In the genomic region with DNA sequence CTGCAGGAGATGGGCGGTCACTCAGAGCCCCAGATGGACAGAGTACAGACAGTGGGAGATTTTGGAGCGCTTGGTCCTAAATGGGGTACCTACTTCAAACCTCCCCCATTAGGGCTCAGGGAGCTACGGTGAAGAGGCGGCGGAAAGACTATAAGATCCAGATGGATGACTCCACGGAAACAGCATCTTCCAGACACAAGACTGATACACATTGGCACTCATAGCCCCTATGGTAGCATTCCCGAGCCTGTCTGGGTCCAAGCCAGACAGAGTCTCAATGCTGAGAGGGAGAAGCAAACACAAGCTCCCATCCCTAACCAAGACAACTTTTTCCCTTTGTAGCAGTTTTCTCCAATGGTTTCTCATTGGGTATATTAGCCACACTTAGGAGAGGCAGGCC, we compare ENCODE assay signal across 19 mouse cellular contexts. TPM values are rescaled to one million over a fixed set of nuclear protein-coding genes. Genes with fewer than 3 reads are reported as not detected.
"Had no signal": no experiment of that assay in that cellular context is flagged by ENCODE, and none has a peak within 500 bp of the region (broad histone marks: within the 10 kb centered on the region; RNA-seq: fewer than 3 reads in every experiment).

No protein-coding gene starts in this region.

- H3K4me3 ChIP-seq: liver, embryonic 13.5 days; midbrain, embryonic 12.5 days; midbrain, embryonic 15.5 days; myocyte; neural tube, embryonic 13.5 days; stomach, embryonic 15.5 days had no signal

- H3K27me3 ChIP-seq: liver, embryonic 13.5 days; midbrain, embryonic 12.5 days; midbrain, embryonic 15.5 days; neural tube, embryonic 13.5 days; stomach, embryonic 15.5 days had no signal

- H3K4me2 ChIP-seq: liver, embryonic 13.5 days; midbrain, embryonic 12.5 days; midbrain, embryonic 15.5 days; neural tube, embryonic 13.5 days; stomach, embryonic 15.5 days had no signal

- H3K9me3 ChIP-seq: liver, embryonic 13.5 days; midbrain, embryonic 12.5 days; midbrain, embryonic 15.5 days; neural tube, embryonic 13.5 days; stomach, embryonic 15.5 days had no signal

- ATAC-seq: midbrain, embryonic 15.5 days had no signal

- H3K9ac ChIP-seq: liver, embryonic 13.5 days; midbrain, embryonic 12.5 days; midbrain, embryonic 15.5 days; neural tube, embryonic 13.5 days; stomach, embryonic 15.5 days had no signal

- H3K36me3 ChIP-seq: liver, embryonic 13.5 days; midbrain, embryonic 12.5 days; midbrain, embryonic 15.5 days; neural tube, embryonic 13.5 days; stomach, embryonic 15.5 days had no signal

- H3K4me1 ChIP-seq: liver, embryonic 13.5 days; midbrain, embryonic 12.5 days; midbrain, embryonic 15.5 days; stomach, embryonic 15.5 days had no signal

- DNase-seq: kidney, adult 9 months; kidney, postnatal 14 days; kidney, postnatal 4 days; liver, embryonic 13.5 days; lung, adult 2 months; lung, postnatal 14 days; lung, postnatal 4 days; retina, postnatal 1 day; right cerebral cortex, postnatal 25 days; spleen, adult 18-20 months; thymus, postnatal 25 days had no signal

- H3K27ac ChIP-seq: liver, embryonic 13.5 days; midbrain, embryonic 12.5 days; midbrain, embryonic 15.5 days; neural tube, embryonic 13.5 days; stomach, embryonic 15.5 days had no signal

RNA-seq across cellular contexts. Expression of a gene that starts 57.2 kb away (rescaled TPM):
- total RNA-seq: megakaryocyte progenitor cell, adult 5-6 weeks; monocyte, adult 5-6 weeks; neutrophil, adult 5-6 weeks had no signal
